Mouse (Mus musculus): Measurements from ENCODE around the gene Cdc42ep3. TPM values are rescaled to one million over a fixed set of nuclear protein-coding genes. Genes with fewer than 3 reads are reported as not detected.

Cdc42ep3 gene
- polyA plus RNA-seq, 1 experiment from 2014 or later: 20.7 TPM

DNA sequence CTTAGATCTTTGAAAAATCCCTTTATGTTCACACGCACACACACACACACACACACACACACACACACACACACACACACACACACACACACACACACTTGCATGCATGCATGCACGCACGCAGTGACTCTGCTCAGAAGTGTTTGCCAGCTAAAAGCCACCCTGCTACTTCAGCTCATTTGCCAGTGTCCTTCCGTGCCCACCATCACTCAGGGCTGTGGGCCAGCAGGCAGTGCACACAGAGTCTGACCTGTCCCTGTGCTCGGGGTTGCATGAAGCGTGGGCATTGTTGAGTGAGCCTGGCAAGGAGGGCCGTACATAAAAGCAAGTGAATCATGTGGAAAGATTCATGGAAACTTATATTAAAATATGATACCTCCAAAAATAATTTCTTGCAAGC is 49.2 kb downstream of the Cdc42ep3 start:
- Histone ChIP-seq H3K4me3 (ENCODE audit: low read depth, low read length) (no peak overlapping the region), H3K27me3 (ENCODE audit: control insufficient read depth, insufficient read depth, low read length) (no peaks in the 10 kb centered on the region), H3K4me1 (replicated peaks; ENCODE audit: control insufficient read depth, insufficient read depth, low read length) (no peaks in the 10 kb centered on the region), H3K9me3 (ENCODE audit: control insufficient read depth, low read length) (no peaks in the 10 kb centered on the region), H3K36me3 (ENCODE audit: control insufficient read depth, insufficient read depth, low read length) (no peaks in the 10 kb centered on the region), H3K9ac (ENCODE audit: low read length) (no peak overlapping the region), H3K27ac (ENCODE audit: low read depth, low read length) (no peak overlapping the region), H3K4me2 (ENCODE audit: low read depth, low read length, severe bottlenecking) (no peak overlapping the region)
- 91% methylated on average over 7 of the region's 7 CpGs for WGBS
- ATAC-seq (replicated peaks; ENCODE audit: low FRiP score): no peak
- no peak for DNase-seq (ENCODE audit: low spot score)

DNA sequence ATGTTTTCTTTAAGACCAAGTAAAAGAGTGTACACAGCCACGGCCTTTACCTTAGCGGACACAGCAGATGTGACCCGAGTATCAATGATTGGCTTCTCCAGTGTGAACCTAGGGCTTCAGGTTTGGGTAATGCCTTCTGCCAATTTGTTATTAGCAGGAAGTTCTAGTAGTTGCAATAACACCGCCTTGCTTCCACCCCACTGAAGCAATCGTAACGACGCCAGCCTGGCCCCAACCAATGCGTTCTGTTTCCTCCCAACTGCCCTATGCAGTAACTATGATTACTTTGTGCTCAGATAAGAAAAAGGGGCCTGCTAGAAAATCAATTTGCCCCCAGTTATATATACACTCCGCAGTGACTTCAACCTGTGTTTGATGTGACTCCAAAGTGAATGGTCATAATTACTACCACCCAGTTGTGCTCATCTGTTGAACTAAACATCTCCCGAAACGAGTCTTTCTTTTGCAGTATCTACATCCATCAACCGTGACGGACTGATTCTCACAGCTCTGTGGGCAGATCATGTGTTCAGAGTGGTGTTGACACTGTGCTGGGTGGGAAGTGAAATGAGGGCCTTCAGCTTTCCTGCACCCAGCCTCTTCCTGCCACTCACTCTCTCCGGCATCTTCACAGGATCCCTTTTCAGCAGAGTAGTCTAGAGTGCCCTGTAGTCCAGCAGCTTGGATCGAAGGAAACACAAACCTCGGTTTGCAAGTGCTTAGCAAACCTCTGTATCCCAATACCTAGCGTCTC is 51.0 kb downstream of the Cdc42ep3 start:
- no peak for ATAC-seq (replicated peaks; ENCODE audit: low FRiP score)
- H3K4me2 ChIP-seq (ENCODE audit: low read depth, low read length, severe bottlenecking): no peak overlapping the region

DNA sequence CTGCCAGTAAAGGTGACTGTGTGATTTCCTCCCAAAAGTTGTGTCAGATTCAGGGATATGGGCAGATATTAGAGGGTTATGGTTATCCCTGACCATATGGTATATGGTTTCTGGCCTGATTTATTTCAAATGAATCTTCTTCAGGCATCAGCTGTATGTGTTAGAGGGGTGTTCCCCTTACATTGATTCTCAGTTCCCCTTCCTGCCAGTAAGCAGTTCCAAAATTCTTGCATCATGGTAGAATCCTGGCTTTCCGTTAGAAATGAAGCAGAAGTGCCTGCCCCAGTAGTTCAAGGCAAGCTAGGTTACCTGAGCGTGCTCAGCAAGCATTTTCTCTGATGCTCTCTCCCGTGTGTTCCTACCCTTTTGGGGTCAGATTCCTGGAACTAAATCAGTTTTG is 51.7 kb downstream of the Cdc42ep3 start:
- no peaks in the 10 kb centered on the region for H3K4me1 ChIP-seq (replicated peaks; ENCODE audit: control insufficient read depth, insufficient read depth, low read length)
- no peak overlapping the region for H3K4me3 ChIP-seq (ENCODE audit: low read depth, low read length)
- no peak overlapping the region for H3K9ac ChIP-seq (ENCODE audit: low read length)
- no peak overlapping the region for H3K27ac ChIP-seq (ENCODE audit: low read depth, low read length)
- ATAC-seq (replicated peaks; ENCODE audit: low FRiP score) (no peak), DNase-seq (ENCODE audit: low spot score) (no peak)
- H3K9me3 ChIP-seq (ENCODE audit: control insufficient read depth, low read length): no peaks in the 10 kb centered on the region
- no peaks in the 10 kb centered on the region for H3K27me3 ChIP-seq (ENCODE audit: control insufficient read depth, insufficient read depth, low read length)
- H3K4me2 ChIP-seq (ENCODE audit: low read depth, low read length, severe bottlenecking): no peak overlapping the region
- no peaks in the 10 kb centered on the region for H3K36me3 ChIP-seq (ENCODE audit: control insufficient read depth, insufficient read depth, low read length)
- 93% methylated on average over 3 of the region's 3 CpGs for WGBS

More for the DNA sequence above, 51.0 kb downstream of the Cdc42ep3 start:
- no peak for DNase-seq (ENCODE audit: low spot score)
- no peak overlapping the region for H3K4me3 ChIP-seq (ENCODE audit: low read depth, low read length)
- H3K9ac ChIP-seq (ENCODE audit: low read length): no peak overlapping the region
- no peaks in the 10 kb centered on the region for H3K27me3 ChIP-seq (ENCODE audit: control insufficient read depth, insufficient read depth, low read length)
- WGBS: 89% methylated on average over 17 of the region's 17 CpGs
- no peak overlapping the region for H3K27ac ChIP-seq (ENCODE audit: low read depth, low read length)
- H3K4me1 ChIP-seq (replicated peaks; ENCODE audit: control insufficient read depth, insufficient read depth, low read length): no peaks in the 10 kb centered on the region
- no peaks in the 10 kb centered on the region for H3K36me3 ChIP-seq (ENCODE audit: control insufficient read depth, insufficient read depth, low read length)
- H3K9me3 ChIP-seq (ENCODE audit: control insufficient read depth, low read length): no peaks in the 10 kb centered on the region

DNA sequence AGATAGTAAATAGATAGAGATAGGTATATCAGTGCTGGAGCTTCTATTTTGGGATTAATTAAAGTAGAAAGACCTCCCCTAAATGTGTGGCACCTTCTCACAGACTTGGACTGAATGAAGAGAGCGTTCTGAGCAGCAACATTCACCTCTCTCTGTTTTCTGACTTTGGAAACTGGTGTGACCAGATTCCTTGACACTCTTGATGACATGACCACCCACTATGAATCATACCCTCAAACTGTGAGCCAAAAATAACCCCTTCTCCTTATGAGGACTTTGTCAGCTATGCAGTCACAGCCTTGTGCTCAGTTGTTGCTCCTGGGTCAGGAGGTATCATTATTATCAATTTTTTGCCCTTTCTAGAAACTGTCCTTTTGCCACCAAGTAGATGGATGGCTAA is 55.0 kb downstream of the Cdc42ep3 start:
- Histone ChIP-seq H3K9ac (ENCODE audit: low read length) (no peak overlapping the region), H3K9me3 (ENCODE audit: control insufficient read depth, low read length) (no peaks in the 10 kb centered on the region), H3K4me3 (ENCODE audit: low read depth, low read length) (no peak overlapping the region), H3K27me3 (ENCODE audit: control insufficient read depth, insufficient read depth, low read length) (no peaks in the 10 kb centered on the region), H3K4me2 (ENCODE audit: low read depth, low read length, severe bottlenecking) (no peak overlapping the region), H3K4me1 (replicated peaks; ENCODE audit: control insufficient read depth, insufficient read depth, low read length) (no peaks in the 10 kb centered on the region), H3K27ac (ENCODE audit: low read depth, low read length) (no peak overlapping the region), H3K36me3 (ENCODE audit: control insufficient read depth, insufficient read depth, low read length) (no peaks in the 10 kb centered on the region)
- DNase-seq (ENCODE audit: low spot score): no peak
- 74% methylated on average over 1 of the region's 1 CpGs for WGBS
- ATAC-seq (replicated peaks; ENCODE audit: low FRiP score): no peak

DNA sequence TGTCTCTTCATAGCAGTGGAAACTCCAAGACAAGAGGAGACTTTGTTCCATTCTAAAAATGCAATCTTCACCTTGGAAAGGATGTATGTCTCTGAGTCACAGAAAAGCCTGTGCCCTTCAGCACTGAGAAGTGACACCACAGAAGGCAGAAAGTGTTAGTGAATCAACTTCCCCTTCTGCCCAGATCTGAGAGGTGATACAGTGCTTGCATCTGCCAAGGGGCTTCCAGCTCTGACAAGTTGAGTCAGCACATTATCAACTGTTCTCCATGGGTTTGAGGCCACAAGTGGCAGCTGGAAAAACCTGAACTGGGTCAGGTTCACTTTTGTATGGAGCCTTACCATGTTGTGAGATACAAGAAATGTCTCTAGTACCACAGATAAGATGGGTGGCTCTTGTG is 55.9 kb downstream of the Cdc42ep3 start:
- Histone ChIP-seq H3K9ac (ENCODE audit: low read length) (no peak overlapping the region), H3K9me3 (ENCODE audit: control insufficient read depth, low read length) (no peaks in the 10 kb centered on the region), H3K4me2 (ENCODE audit: low read depth, low read length, severe bottlenecking) (no peak overlapping the region), H3K36me3 (ENCODE audit: control insufficient read depth, insufficient read depth, low read length) (no peaks in the 10 kb centered on the region), H3K4me3 (ENCODE audit: low read depth, low read length) (no peak overlapping the region), H3K27me3 (ENCODE audit: control insufficient read depth, insufficient read depth, low read length) (no peaks in the 10 kb centered on the region), H3K4me1 (replicated peaks; ENCODE audit: control insufficient read depth, insufficient read depth, low read length) (no peaks in the 10 kb centered on the region), H3K27ac (ENCODE audit: low read depth, low read length) (no peak overlapping the region)
- ATAC-seq (replicated peaks; ENCODE audit: low FRiP score) (no peak), DNase-seq (ENCODE audit: low spot score) (no peak)

DNA sequence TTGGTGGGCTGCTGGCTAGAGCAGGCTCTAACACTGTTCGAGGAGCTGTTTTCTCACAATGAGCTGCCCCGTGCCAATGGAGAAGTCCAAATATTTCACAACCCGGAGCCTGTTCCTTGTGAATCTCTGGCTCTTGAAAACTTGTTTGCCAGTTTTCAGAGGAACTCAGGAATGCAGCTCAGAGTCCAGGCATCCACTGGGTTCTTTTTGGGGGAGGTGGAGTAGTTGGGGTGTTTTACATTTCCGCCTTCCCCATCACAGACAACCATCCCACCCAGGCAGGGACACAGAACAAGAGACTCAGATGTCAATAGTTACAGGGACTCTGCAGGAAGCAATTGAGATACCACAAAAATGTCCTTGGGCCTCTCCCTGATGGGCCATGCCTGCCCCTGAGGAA is 59.0 kb downstream of the Cdc42ep3 start:
- Histone ChIP-seq H3K4me1 (replicated peaks; ENCODE audit: control insufficient read depth, insufficient read depth, low read length) (no peaks in the 10 kb centered on the region), H3K9ac (ENCODE audit: low read length) (no peak overlapping the region), H3K36me3 (ENCODE audit: control insufficient read depth, insufficient read depth, low read length) (no peaks in the 10 kb centered on the region), H3K27ac (ENCODE audit: low read depth, low read length) (no peak overlapping the region), H3K27me3 (ENCODE audit: control insufficient read depth, insufficient read depth, low read length) (no peaks in the 10 kb centered on the region), H3K4me2 (ENCODE audit: low read depth, low read length, severe bottlenecking) (no peak overlapping the region), H3K9me3 (ENCODE audit: control insufficient read depth, low read length) (no peaks in the 10 kb centered on the region), H3K4me3 (ENCODE audit: low read depth, low read length) (no peak overlapping the region)
- DNase-seq (ENCODE audit: low spot score) (no peak), ATAC-seq (replicated peaks; ENCODE audit: low FRiP score) (no peak)
- 78% methylated on average over 4 of the region's 4 CpGs for WGBS

DNA sequence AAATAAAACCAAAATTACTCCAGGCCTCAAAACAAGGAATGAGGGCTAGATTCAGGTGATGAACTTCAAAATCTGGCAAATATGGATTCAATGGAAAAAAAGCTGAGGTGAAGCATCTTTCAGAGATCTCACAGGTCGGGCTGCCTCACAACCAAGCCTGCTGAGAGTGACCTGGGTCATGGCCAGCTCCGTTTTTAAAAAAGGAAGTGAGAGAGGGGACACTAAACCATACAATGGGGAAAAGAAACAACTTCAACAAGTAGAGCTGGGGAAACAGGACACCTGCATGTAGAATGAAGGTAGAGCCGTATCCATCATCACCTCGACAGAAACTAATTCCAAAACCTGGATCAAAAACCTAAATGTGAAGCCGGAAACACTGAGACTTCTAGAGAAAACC is 63.2 kb downstream of the Cdc42ep3 start:
- ATAC-seq (replicated peaks; ENCODE audit: low FRiP score) (no peak), DNase-seq (ENCODE audit: low spot score) (no peak)
- Histone ChIP-seq H3K9me3 (ENCODE audit: control insufficient read depth, low read length) (no peaks in the 10 kb centered on the region), H3K9ac (ENCODE audit: low read length) (no peak overlapping the region), H3K27me3 (ENCODE audit: control insufficient read depth, insufficient read depth, low read length) (no peaks in the 10 kb centered on the region), H3K4me2 (ENCODE audit: low read depth, low read length, severe bottlenecking) (no peak overlapping the region), H3K4me1 (replicated peaks; ENCODE audit: control insufficient read depth, insufficient read depth, low read length) (no peaks in the 10 kb centered on the region), H3K36me3 (ENCODE audit: control insufficient read depth, insufficient read depth, low read length) (no peaks in the 10 kb centered on the region), H3K4me3 (ENCODE audit: low read depth, low read length) (no peak overlapping the region), H3K27ac (ENCODE audit: low read depth, low read length) (no peak overlapping the region)
- WGBS: 79% methylated on average over 5 of the region's 5 CpGs

DNA sequence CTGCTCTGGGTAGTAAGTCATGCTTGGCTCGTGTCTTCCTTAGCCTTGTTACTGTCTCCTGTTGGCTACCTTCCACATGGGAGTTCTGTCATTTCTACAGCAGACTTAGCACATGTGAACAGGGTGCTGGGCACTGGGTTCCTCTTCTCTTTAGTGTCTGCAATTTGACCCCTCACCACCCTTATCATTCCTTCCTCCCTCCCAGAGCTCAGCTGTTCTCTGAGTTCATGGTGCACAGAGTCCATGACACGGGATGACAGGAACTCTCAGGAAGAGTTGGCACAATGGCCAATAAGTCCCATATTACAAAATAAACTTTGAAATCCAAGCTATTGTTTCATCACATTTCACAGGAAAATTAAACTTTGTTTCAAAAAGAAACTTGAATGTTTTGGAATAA is 64.2 kb downstream of the Cdc42ep3 start:
- H3K4me2 ChIP-seq (ENCODE audit: low read depth, low read length, severe bottlenecking): no peak overlapping the region
- DNase-seq (ENCODE audit: low spot score): no peak
- no peak for ATAC-seq (replicated peaks; ENCODE audit: low FRiP score)

DNA sequence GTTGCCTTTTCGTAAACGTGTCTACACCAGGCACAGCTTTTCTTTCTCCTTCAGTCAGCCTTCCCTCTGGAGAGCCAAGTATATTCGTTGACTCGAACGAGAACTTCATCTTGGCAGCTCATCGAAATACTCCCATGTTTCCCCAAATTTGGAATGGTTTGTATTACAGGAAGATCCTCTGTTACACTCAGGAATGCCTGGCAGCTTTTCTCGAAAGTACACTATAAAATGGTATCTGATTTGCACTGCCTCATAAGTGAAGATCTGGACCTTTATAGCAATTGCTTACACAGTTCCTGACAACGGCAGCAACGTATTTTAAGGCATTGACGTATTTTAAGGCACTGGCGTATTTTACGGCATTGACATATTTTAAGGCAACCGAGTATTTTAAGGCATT is 67.6 kb downstream of the Cdc42ep3 start:
- ATAC-seq (replicated peaks; ENCODE audit: low FRiP score) (no peak), DNase-seq (ENCODE audit: low spot score) (no peak)
- Histone ChIP-seq H3K36me3 (ENCODE audit: control insufficient read depth, insufficient read depth, low read length) (no peaks in the 10 kb centered on the region), H3K9ac (ENCODE audit: low read length) (no peak overlapping the region), H3K9me3 (ENCODE audit: control insufficient read depth, low read length) (no peaks in the 10 kb centered on the region), H3K4me1 (replicated peaks; ENCODE audit: control insufficient read depth, insufficient read depth, low read length) (no peaks in the 10 kb centered on the region), H3K27ac (ENCODE audit: low read depth, low read length) (no peak overlapping the region), H3K4me2 (ENCODE audit: low read depth, low read length, severe bottlenecking) (no peak overlapping the region), H3K27me3 (ENCODE audit: control insufficient read depth, insufficient read depth, low read length) (no peaks in the 10 kb centered on the region), H3K4me3 (ENCODE audit: low read depth, low read length) (no peak overlapping the region)
- 91% methylated on average over 13 of the region's 13 CpGs for WGBS

More for the DNA sequence above, 64.2 kb downstream of the Cdc42ep3 start:
- Histone ChIP-seq H3K36me3 (ENCODE audit: control insufficient read depth, insufficient read depth, low read length) (no peaks in the 10 kb centered on the region), H3K27me3 (ENCODE audit: control insufficient read depth, insufficient read depth, low read length) (no peaks in the 10 kb centered on the region), H3K9ac (ENCODE audit: low read length) (no peak overlapping the region), H3K27ac (ENCODE audit: low read depth, low read length) (no peak overlapping the region), H3K9me3 (ENCODE audit: control insufficient read depth, low read length) (no peaks in the 10 kb centered on the region), H3K4me3 (ENCODE audit: low read depth, low read length) (no peak overlapping the region), H3K4me1 (replicated peaks; ENCODE audit: control insufficient read depth, insufficient read depth, low read length) (no peaks in the 10 kb centered on the region)
- WGBS: 82% methylated on average over 2 of the region's 2 CpGs

Measured in forebrain, embryonic 11.5 days (tissue).